Mouse (Mus musculus): Measurements from ENCODE around the gene Vmn1r94. TPM values are rescaled to one million over a fixed set of nuclear protein-coding genes. Genes with fewer than 3 reads are reported as not detected.
"Not testable (repeated sequence)": the region's sequence is repeated elsewhere in the genome, so short reads cannot be mapped to it uniquely, and the experiment has no call there.

Vmn1r94 gene
- not detected for total RNA-seq (2021)
- long read RNA-seq: 0 reads

GRCm38 (mm10) chr7:20168277-20168676 lies at the start of gene Vmn1r94:
Gene Vmn1r94 (minus strand): TSS chr7:20168377.
- DNase-seq (ENCODE audit: low spot score in 2 of 2): not testable (repeated sequence)

DNA sequence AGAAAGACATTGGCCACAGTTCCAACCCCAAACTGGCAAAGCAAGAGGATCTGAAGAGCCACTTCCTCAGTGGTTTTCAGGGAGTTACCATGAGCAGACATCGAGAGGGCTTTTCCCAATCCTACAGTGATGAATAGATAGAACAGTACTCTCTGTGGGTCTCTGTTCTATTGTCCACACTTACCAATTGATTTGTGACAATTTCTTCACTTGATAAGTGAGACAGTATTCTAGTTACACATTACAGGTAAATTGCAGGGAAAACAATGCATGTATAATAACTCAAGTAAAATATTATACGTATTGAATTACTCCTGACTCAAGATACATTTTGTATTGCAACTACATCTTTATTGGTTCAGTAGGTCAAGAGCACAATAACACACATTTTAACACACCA lies 37.3 kb upstream of the Vmn1r94 start, which contains the start of gene Gm6164:
Gene Gm6164, minus strand, starts transcription at position 101 of the 400 bp plus-strand sequence.
- DNase-seq (ENCODE audit: low spot score in 2 of 2): not testable (repeated sequence)

DNA sequence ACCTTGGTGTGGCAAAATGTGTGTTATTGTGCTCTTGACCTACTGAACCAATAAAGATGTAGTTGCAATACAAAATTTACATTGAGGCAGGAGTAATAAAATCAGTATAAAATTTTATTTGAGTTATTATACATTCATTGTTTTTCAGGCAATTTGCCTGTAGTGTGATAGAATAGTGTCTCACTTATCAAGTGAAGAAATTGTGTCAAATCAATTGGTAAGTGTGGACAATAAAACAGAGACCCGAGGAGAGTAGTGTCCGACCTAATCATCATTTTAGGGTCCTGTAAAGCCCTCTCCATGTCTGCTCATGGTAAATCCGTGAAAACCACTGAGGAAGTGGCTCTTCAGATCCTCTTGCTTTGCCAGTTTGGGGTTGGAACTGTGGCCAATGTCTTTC lies 25.2 kb upstream of the Vmn1r94 start, which contains the start of gene Vmn1r95:
Gene Vmn1r95, plus strand, starts transcription at position 301 of the 400 bp plus-strand sequence.
- DNase-seq (ENCODE audit: low spot score in 2 of 2): not testable (repeated sequence)

DNA sequence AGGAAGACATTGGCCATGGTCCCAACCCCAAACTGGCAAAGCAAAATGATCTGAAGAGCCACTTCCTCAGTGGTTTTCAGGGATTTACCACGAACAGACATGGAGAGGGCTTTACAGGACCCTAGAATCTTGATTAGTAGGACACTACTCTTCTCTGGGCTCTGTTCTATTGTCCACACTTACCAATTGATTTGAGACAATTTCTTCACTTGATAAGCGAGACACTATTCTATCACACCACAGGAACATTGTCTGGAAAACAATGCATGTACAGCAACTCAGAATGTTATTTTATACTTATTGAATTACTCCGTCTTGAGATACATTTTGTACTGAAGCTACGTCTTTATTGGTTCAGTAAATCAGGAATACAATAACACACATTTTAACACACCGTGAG lies 29.2 kb downstream of the Vmn1r94 start, which contains the start of gene Vmn1r93:
Gene Vmn1r93, minus strand, starts transcription at position 101 of the 400 bp plus-strand sequence.
- DNase-seq (ENCODE audit: low spot score in 2 of 2): not testable (repeated sequence)

DNA sequence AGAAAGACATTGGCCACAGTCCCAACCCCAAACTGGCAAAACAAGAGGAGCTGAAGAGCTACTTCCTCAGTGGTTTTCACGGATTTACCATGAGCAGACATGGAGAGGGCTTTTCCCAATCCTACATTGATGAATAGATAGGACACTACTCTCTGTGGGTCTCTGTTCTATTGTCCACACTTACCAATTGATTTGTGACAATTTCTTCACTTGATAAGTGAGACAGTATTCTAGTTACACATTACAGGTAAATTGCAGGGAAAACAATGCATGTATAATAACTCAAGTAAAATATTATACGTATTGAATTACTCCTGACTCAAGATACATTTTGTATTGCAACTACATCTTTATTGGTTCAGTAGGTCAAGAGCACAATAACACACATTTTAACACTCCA lies 45.7 kb downstream of the Vmn1r94 start, which contains the start of gene Gm16442:
Gene Gm16442, minus strand, starts transcription at position 101 of the 400 bp plus-strand sequence.
- DNase-seq (ENCODE audit: low spot score in 2 of 2): not testable (repeated sequence)

Other genes with a start within 250 kb of the Vmn1r94 start
- gene Pvr, start 247.2 kb downstream of the Vmn1r94 start, total RNA-seq (2021): 10 to 100 TPM; 12.4 to 12.8 TPM
- not detected for gene Igsf23, start 217.6 kb downstream of the Vmn1r94 start, total RNA-seq (2021)
- not detected for gene Ceacam20, start 203.0 kb downstream of the Vmn1r94 start, total RNA-seq (2021)
- not detected for gene Nlrp9b, start 176.9 kb downstream of the Vmn1r94 start, total RNA-seq (2021)
- not detected for gene Vmn1r91, start 68.7 kb downstream of the Vmn1r94 start, total RNA-seq (2021)
- not detected for gene Gm16442, start 45.8 kb downstream of the Vmn1r94 start, total RNA-seq (2021)
- not detected for gene Vmn1r93, start 29.3 kb downstream of the Vmn1r94 start, total RNA-seq (2021)
- not detected for gene Vmn1r95, start 25.3 kb upstream of the Vmn1r94 start, total RNA-seq (2021)
- not detected for gene Gm6164, start 37.2 kb upstream of the Vmn1r94 start, total RNA-seq (2021)
- not detected for gene Gm4498, start 65.5 kb upstream of the Vmn1r94 start, total RNA-seq (2021)
- not detected for gene Gm5890, start 94.5 kb upstream of the Vmn1r94 start, total RNA-seq (2021)
- not detected for gene Gm4133, start 165.7 kb upstream of the Vmn1r94 start, total RNA-seq (2021)
- gene Gm5728, start 207.0 kb upstream of the Vmn1r94 start, total RNA-seq (2021): not detected
- gene Vmn1r100, start 249.6 kb upstream of the Vmn1r94 start, total RNA-seq (2021): not detected